Mouse (Mus musculus) c-Kit-negative CD71-positive TER-119-positive erythroid progenitor cells, embryonic 14.5 days (primary cell): ENCODE data around the gene Hpn.

Experiments used
- DNase-seq: peaks from one replicate; pipeline ENCODE4 v3.0.0-alpha.2; 2013; ENCODE audit warnings: low read depth, low spot score

Gene Hpn

DNA sequence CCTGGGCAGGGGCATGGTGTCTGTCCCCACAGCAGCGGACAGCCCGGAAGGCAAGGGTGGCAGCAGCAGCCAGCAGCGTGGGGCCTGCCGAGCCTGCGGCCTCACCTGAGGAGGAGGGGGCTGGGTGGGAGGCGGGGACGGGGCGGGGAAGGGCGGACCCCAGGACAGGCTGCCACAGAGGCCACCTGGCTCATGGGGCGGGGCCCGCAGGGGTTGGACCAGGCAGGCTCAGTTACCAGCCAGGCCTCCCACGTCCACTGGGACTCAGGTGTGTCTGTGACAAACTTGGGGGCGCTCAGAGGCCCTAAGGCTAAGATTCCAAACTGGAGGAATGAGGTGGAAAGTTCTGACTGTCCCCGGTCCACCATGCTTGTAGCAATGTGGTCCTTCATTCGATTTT, at the start of gene Hpn:
Hpn (minus strand) TSS at position 109 of the 400 bp plus-strand sequence.
- no peak for DNase-seq

DNA sequence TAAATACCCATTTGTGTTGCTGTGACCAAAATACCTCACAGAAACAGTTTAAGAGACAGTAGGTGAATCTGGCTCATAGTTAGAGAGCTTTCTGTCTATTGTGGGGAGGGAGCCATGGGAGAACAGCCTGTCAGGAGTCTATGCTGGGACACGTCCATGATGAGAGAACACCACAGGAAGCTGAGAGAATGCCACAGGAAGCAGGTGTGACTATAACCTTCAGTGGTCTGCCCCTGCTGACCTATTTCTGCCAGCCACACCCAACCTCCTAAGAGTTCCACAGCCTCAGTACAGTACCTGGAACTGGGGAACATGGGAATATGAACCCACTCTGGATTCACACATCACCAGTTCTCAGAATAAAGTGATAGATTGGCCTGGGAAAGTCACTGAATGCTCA, 49.7 kb upstream of the Hpn start:
- no peak for DNase-seq

GRCm38 (mm10) chr7:31163666-31164577, 48.8 kb upstream of the Hpn start:
- DNase-seq, result no peak

GRCm38 (mm10) chr7:31162324-31162723, 47.2 kb upstream of the Hpn start:
- no peak for DNase-seq

DNA sequence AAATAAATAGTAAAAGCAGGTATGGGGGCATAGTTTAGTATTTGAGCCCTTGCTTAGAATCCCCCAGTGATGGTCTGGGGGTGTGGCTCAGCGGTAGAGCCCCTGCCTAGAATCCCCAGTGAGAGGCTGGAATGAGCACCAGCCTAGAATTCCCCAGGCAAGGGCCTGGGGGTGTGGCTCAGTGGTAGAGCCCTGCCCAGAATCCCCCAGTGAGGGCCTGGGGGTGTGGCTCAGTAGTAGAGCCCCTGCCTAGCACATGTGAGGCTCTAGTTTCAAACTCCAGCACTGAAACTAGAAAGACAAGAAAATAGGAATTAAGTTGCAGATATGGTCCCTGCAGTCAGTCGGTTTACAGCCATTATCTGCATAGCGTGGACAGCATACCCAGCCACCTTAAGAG, 46.7 kb upstream of the Hpn start:
- DNase-seq, result no peak

DNA sequence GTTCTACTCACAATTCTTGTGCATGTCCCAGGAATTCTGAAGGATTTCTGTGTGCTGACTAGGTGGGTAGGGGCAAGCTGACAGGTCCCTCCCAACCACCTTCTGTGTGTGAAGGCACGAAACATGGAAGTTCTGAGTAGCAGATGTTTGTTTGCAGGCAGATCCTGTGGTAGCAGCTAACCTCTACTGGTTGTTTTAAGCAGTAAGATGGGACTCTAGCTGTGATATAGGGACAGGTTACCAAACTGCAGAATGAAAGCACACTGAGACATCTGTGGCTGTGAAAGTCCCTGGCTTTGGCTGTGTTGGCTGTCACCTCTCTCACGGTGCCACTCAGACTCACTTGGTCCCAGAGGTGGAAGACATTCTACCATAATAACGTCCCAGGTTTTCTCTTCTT, 46.2 kb upstream of the Hpn start:
- DNase-seq, result no peak

GRCm38 (mm10) chr7:31160763-31161162, 45.7 kb upstream of the Hpn start:
- DNase-seq, result no peak

- no peak for DNase-seq
These were observed 41.2 kb upstream of the Hpn start for GRCm38 (mm10) chr7:31156034-31156928.

GRCm38 (mm10) chr7:31155296-31156033, 40.4 kb upstream of the Hpn start, which contains the start of gene Gramd1a:
Gramd1a (minus strand) TSS chr7:31155896.
- DNase-seq, result no peak

DNA sequence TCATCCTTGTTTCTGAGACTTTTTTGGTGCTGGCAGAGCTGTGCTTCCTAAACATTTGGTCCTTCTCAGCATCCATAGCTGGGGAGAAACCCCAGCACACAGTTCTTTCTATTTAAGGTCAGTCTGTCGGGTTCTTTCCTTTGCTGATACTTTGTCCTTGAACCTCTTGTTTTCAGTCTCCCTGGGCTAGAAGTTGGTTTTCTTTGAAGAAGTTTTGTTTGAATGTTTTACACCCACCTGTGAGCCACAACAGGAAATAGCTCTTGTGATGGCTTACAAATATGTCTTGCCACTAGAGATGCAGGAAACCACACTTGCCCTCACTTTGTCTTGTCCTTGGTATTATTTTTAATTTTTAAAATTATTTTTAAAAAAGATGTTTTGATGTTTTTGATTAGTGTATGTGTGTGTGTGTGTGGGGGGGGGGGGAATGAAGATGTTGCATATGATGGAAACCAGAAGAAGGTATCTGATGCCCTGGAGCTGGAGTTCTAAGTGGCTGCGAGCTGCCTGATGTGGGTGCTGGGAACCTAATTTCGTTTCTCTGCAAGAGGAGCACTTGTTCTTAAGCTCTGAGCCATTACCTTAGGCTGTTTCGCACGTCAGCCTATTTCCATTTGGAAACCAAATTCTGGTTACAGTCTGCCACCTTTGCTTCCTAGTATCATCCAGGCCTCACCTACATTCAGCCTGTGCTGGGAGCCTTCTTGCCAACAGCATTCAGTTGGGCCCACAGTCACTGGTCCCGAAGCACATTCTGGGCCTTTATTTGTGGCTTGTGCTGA, 38.6 kb upstream of the Hpn start:
- no peak for DNase-seq

GRCm38 (mm10) chr7:31151301-31152241, 36.5 kb upstream of the Hpn start:
- no peak for DNase-seq

GRCm38 (mm10) chr7:31150566-31151300, 35.6 kb upstream of the Hpn start:
- DNase-seq, result no peak

GRCm38 (mm10) chr7:31149751-31150565, 34.9 kb upstream of the Hpn start:
- DNase-seq, result no peak

- no peak for DNase-seq
These were observed 34.2 kb upstream of the Hpn start for GRCm38 (mm10) chr7:31149271-31149670.

GRCm38 (mm10) chr7:31148756-31149155, 33.7 kb upstream of the Hpn start:
- no peak for DNase-seq

DNA sequence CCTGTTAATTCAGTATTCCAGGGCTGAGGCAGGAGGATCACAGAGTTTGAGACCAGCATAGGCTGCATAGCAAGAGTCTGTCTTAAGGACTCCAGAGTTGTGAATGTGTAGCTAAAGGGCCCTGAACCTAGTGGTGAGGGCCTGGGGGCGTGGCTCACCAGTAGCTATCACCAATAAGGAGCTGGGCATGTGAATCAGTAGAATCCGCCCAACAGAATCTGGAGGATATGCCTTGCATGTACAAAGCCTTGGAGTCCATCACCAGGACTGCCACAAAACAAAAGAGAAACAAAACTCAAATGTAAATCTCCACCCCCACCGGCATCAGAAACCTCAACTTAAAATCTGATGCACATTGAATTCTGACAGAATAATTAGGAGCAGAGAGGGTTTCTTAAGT, 33.0 kb upstream of the Hpn start:
- no peak for DNase-seq

GRCm38 (mm10) chr7:31145596-31146160, 30.6 kb upstream of the Hpn start:
- no peak for DNase-seq

DNA sequence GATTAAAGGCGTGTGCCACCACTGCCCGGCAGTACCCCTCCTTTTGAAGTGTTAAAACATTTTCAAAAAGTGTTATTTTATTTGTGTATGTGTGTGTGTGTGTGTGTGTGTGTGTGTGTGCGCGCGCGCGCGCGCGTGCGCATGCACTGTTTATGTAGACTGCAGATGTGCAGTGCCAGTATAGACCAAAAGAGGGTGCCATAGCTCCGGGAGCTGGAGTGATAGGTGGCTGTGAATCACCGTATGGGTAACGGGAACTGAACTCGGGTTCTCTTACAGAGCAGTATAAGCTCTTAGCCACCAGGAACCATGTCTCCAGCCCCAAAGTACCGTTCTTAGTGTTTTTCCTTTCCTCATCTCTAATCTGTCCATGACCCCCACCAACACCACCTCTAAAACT, 29.8 kb upstream of the Hpn start:
- no peak for DNase-seq
